Mouse (Mus musculus) left cerebral cortex, adult 18-20 months (tissue): ENCODE results near the gene Trim71. TPM values are rescaled to one million over a fixed set of nuclear protein-coding genes. Genes with fewer than 3 reads are reported as not detected.

Experiments used
- DNase-seq, 2 experiments: peaks; one replicate each; pipeline ENCODE4 v3.0.0; 2021 to 2022; ENCODE audit warnings: low spot score in 2 of 2, mixed read lengths in 1 of 2
- total RNA-seq, 2 experiments: library from RNA; stranded (reverse); gene quantifications; 2 replicates each; pipeline ENCODE4 v1.2.3; 2021

The Trim71 gene
- total RNA-seq, 2 experiments from 2014 or later = 0.84 to 0.95 TPM

DNA sequence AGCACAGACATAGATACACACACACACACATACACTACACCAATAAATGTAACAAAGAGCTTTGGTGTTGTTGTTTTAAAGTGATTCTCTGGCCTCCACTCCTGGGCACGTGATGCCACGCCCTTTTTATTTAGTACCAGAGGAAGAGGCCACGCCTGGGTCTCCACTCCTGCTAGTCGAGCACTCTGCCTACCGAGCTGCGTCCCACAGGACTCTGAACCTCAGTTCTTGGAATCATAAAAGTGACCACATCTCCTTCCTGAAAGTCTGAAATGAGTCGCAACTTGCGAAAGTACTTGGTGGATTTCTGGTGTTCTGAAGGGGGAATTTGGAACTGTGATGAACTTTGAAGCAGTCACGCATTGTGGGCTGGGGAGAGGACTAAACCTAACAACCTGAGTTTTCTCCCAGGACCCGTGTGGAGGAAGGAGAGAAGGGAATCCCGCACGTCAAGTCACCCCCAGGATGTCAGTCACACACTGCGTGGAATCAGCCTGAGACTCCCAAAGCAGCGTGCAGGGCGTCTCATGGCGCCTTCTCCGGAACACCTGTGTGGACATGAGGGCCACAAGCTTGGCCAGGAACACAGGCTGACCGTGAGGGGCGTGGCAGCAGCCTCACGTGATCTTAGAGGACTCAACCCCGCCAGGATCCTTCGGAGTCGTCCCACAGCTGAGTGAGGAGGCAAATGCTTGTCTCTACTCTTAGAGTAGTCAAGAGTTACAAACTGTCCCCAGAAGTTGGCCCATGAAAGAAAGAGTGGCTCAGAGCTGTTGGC, 76.5 kb downstream of the Trim71 start:
- no peak for DNase-seq

DNA sequence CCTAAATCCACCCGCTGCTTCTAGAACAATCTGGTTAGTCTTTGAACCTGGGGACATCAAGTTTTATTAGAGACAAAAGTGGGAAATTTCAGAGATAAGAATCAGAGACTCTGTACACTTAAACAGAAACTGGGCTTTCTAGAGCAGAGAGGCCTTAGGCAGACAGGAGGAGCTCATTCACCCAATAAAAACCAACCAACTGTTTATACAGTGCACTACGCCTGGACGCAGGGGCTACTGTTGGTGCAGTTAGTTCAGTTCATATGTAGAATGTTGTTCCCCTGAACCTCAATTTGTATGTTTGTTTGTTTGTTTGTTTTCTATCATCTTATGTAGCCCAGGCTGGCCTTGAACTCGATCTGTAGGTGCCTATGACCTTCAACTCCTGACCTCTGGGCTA, 77.4 kb downstream of the Trim71 start:
- no peak for DNase-seq

DNA sequence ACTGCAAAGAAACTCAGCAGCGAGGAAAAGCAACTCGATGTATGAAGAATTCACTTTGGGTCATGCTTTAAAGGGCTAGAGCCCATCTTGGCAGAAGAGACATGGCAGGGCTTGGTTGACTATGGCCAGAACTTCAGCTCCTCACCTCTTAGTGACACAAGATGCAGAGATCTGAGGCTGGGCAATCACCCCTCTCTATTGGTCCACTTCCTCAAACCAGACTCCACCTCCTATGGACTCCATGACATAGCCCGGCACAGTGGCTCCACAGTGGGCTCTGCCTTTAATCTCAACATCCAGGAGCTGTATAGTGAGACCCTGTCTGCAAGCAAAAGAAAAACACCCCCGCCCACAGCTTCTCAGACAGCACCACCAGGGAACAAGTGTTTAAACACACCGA, 79.4 kb downstream of the Trim71 start:
- no peak for DNase-seq

DNA sequence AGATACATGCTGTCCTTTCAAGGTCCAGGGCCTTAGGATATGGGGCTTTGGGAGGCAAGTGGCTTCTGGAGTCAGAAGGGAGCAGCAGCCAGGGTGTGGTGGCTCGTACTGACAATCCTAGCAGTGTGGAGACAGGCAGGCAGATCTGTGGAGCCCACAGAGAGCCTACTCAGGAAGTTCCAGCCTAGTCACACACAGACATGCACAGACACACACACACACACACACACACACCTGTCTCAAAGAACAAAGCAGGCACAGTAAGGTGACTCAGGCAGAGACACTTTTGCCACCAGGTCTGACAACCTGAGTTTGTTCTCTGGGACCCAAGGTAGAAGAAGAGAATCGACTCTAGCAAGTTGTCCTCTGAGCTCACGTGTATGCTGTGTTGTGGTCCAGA, 83.2 kb downstream of the Trim71 start:
- no peak for DNase-seq

DNA sequence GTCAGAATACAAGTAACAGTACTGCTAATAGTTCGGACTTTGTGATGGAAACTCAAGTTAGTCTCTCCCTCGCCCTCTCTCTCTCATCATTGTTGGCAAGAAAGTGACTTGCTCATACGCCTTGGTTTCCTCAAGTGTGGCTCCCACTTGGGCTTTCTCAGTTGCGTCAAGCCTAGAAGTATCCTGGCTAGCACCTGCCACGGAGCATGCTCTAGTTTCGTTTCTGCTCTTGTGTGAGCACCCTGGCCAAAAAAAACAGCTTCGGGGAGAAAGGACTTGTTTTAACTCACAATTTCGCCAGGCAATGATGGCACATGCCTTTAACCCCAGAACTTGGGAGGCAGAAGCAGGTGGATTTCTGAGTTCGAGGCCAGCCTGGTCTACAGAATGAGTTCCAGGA, 87.2 kb downstream of the Trim71 start:
- DNase-seq = no peak

DNA sequence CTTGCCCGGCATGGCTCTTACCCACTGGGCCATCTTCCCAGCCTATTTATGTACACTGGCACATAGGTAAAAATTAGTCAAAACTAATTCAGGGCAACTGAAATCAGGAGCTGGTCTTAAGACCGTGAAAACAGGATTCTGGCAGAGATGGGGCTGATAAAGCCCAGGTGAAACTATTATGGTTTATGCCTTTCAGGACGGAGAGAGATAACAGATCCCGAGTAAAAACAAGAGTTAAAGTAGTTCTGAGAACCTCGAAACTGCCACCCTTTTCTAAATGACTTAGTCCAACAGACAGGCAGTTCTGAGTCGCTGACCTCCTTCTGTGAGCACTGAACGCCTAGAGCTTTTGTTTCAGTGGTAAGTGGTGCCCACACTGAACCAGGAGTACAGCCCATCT, 92.3 kb downstream of the Trim71 start:
- no peak for DNase-seq

DNA sequence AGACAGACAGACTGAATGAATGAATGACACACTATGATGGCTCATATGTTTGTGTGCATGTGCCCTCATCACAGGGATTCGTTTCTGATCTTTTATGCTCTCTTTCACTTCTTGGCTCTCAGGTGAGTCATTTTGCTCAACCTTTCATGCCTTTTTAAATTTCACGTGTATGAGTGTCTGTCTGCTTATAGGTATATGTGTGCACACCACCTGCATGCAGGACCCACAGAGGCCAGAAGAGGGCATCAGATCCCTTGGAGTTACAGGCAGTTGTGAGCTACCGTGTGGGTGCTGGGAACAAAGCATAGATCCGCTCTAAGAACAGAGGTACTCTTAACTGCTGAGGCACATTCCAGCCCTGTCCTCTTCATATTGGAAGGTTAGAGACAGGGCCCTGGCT, 95.5 kb downstream of the Trim71 start:
- no peak for DNase-seq

DNA sequence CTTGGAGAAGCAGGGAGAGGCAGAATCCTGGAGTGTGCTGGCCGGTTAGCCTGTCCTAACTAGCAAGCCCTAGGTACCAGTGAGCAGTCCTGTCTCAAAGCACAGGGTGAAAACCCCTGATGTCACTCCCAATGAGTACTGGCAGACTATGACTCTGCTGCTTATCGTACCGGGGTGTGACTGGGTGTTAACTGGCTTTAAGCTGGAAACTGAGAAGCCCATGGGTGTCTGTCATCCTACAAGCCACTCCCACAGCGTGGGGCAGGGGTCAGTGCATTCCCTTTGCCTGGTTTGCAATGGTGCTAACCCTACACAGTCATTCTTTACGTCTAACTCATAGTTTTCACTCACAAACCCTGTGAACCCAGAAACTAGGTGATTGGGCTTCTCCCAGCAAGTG, 96.0 kb downstream of the Trim71 start:
- no peak for DNase-seq

DNA sequence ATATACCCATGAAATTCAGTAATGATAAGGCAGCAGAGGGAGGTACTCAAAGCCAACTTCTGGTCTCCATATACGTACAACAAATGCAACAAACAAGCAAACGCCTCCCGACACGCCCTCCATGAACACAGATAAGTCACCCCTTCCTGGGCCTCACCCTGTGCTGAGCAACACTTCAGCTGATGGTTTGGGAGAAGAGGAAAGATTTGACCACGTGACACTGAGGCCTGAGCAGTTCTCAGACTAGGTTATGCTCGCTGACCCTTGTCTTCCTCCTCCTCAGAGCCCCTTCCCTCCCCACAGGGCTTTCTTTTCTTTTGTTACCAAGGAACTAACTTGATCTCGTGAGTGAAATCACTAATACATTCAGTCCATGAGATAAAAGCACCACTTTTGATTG, 97.3 kb downstream of the Trim71 start:
- DNase-seq = no peak

DNA sequence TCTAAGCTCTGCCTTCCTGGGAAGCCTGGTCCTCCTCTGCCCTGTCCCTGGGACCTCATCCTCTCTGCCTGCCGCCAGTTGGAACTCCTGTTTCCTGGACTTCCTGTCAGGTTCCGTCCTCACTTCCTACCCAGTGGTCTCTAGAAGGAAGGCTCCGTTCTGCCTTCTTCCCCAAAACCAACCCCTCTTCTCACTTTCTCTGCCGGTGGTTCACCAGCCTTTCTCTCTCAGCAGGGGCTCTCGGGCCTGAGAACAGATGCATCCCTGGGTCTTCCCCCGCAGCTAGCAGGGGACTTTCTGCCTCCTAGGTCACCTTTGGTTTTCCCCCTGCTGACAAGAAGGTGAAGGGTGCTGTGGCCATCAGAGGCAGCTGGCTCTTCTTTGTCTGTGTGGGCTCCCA, 98.7 kb downstream of the Trim71 start:
- DNase-seq = no peak

DNA sequence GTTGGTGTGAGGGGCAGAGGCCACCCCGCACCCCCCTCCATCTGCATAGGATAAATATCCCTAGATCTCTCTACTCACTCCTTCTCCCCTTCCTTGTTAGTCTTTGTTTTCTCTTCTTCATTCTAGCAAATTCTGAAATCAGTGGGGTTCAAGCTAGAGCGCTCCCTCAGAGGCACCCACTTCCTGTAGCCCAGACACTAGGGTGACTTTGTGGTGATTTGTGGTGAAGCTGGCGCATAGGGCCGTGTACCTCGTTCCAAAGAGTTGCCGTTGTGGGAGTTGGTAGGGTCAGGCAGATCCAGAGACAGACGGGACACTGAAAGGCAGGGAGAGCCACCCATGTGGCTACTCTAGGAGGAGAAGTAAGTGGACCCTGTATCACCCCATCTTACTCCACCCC, 101.6 kb downstream of the Trim71 start:
- DNase-seq = no peak

DNA sequence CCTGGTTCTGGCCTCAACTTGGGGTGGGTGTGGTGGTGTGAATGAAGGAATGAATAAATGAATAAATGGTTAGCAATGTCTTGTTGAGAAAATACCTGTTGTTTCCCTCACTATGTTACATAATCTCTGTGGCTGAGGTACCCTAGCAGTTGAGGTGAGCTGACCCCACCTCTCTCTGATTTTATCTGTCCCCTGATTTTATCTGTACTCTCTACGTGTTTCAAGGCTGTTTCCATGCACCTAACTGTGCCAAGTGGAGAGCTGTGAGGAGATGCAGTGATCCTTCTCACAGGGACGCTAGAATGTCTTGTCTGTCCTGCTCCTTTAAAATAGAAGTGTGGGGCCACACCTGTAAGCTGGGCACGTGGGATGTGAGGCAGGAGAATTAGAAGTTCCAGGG, 105.7 kb downstream of the Trim71 start:
- DNase-seq = no peak

Other genes with a start within 250 kb of the Trim71 start
- gene Bcl2a1c, start 234.2 kb downstream of the Trim71 start, total RNA-seq = not detected
- gene Crtap, start 173.7 kb downstream of the Trim71 start, total RNA-seq = 1 to 10 TPM; 5.7 to 6.6 TPM
- gene Glb1, start 163.3 kb downstream of the Trim71 start, total RNA-seq = 10 to 100 TPM; 23.3 to 25.5 TPM
- gene Tmppe, start 163.3 kb downstream of the Trim71 start, total RNA-seq = 10 to 100 TPM; 12.9 to 13.4 TPM
- gene Ccr4, start 59.5 kb downstream of the Trim71 start, total RNA-seq = not detected
- not detected for gene C130032M10Rik, start 48.7 kb downstream of the Trim71 start, total RNA-seq
- gene Cnot10, start 75.8 kb upstream of the Trim71 start, total RNA-seq = 10 to 100 TPM; 45.2 to 45.3 TPM
- 10 to 100 TPM; 93.8 to 96.2 TPM for gene Dync1li1, start 124.4 kb upstream of the Trim71 start, total RNA-seq
- 10 to 100 TPM; 20.2 to 23.7 TPM for gene Cmtm6, start 166.7 kb upstream of the Trim71 start, total RNA-seq
- 1 to 10 TPM; 3.6 to 5.0 TPM for gene Cmtm7, start 217.5 kb upstream of the Trim71 start, total RNA-seq